Mouse (Mus musculus): ENCODE measurements around the gene Vmn2r78. TPM values are rescaled to one million over a fixed set of nuclear protein-coding genes. Genes with fewer than 3 reads are reported as not detected.
"Not testable (repeated sequence)": the region's sequence is repeated elsewhere in the genome, so short reads cannot be mapped to it uniquely, and the experiment has no call there.

The Vmn2r78 gene
- not detected in 2 replicates for polyA plus RNA-seq (2015; fragmentation: Nextera tagmentation; extraction: Ambion mirVana)

DNA sequence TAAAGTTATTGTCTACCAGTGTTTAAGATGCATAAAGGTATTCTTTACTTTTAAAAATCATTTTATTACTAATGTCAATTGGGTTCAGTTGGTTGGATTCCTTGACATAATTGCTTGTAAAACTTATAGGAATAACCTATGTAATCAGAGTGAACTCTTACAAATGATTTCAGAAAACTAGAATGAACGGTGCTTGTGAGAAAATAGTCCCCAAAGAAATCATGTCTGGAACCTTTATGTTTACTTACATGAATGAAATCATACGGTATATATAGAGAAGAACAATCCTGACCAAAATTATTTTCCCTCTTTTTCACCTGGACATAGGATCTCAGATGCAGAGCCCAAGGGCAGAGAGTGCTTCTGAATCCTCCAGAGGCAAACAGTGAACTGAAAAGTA lies at the start of gene Vmn2r78:
Vmn2r78 (plus strand) TSS at position 301 of the 400 bp plus-strand sequence.
- not testable (repeated sequence) for H3K4me1 ChIP-seq (ENCODE audit: control insufficient read depth, insufficient read depth, low read length); H3K27ac ChIP-seq (ENCODE audit: low read length); ATAC-seq; H3K9ac ChIP-seq (ENCODE audit: low read depth, low read length); H3K27me3 ChIP-seq (replicated peaks; ENCODE audit: control insufficient read depth, insufficient read depth, low read length); H3K9me3 ChIP-seq (ENCODE audit: control insufficient read depth, low read length); H3K36me3 ChIP-seq (ENCODE audit: control insufficient read depth, insufficient read depth, low read length); H3K4me3 ChIP-seq (ENCODE audit: low read length); H3K4me2 ChIP-seq (ENCODE audit: low read depth, low read length)
- 89% methylated on average over 2 of the region's 2 CpGs for WGBS

DNA sequence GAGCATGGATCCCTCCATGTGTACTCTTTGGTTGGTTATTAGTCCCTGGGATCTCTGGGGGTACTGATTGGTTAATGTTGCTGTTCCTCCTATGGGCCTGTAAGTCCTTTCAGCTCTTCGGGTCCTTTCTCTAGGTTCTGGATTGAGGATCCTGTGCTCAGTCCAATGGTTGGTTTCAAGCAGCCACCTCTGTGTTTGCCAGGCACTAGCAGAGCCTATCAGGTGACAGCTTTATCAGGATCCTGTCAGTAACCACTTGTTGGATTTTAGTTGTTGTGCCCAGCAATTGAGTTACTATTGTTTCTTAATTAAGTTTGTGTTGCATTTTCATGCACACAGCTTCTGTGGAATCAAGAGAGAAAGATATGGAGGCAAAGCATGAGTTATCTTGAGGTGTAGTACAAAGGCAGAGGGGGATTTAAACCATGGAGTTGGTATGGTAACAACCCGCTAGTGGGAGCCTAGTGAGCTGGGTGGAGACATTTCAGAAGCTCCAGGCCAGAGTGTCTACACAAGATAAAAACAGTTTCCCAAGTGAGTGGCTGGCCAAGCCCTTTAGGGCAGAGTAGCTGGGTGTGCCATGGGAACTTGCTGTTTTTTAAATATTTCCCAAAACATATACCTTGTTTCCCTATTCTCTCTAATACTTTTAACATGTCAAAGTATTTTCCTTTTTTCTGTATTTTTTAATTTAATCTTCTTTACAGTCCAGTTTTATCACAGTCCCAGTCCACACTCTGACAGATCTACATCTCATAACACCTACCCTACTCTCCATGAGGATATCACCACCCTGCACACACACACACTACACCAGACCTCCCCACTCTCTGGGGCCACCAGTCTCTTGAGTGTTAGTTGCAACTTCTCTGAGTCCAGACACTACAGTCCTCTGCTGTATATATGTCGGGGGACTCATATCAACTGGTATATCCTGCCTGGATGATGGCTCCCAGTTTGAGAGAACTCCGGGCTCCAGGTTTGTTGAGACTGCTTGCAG lies 25.1 kb upstream of the Vmn2r78 start:
- no peaks in the 10 kb centered on the region for H3K36me3 ChIP-seq (ENCODE audit: control insufficient read depth, insufficient read depth, low read length)
- H3K4me2 ChIP-seq (ENCODE audit: low read depth, low read length): no peak overlapping the region
- no peaks in the 10 kb centered on the region for H3K27me3 ChIP-seq (replicated peaks; ENCODE audit: control insufficient read depth, insufficient read depth, low read length)
- WGBS: 80% methylated on average over 4 of the region's 4 CpGs
- H3K4me1 ChIP-seq (ENCODE audit: control insufficient read depth, insufficient read depth, low read length): no peaks in the 10 kb centered on the region
- H3K4me3 ChIP-seq (ENCODE audit: low read length): no peak overlapping the region
- ATAC-seq: no peak
- H3K27ac ChIP-seq (ENCODE audit: low read length): no peak overlapping the region
- H3K9ac ChIP-seq (ENCODE audit: low read depth, low read length): no peak overlapping the region
- no peaks in the 10 kb centered on the region for H3K9me3 ChIP-seq (ENCODE audit: control insufficient read depth, low read length)

- Histone ChIP-seq H3K27ac (ENCODE audit: low read length) (no peak overlapping the region), H3K27me3 (replicated peaks; ENCODE audit: control insufficient read depth, insufficient read depth, low read length) (no peaks in the 10 kb centered on the region), H3K9ac (ENCODE audit: low read depth, low read length) (no peak overlapping the region), H3K4me1 (ENCODE audit: control insufficient read depth, insufficient read depth, low read length) (no peaks in the 10 kb centered on the region), H3K4me3 (ENCODE audit: low read length) (no peak overlapping the region), H3K36me3 (ENCODE audit: control insufficient read depth, insufficient read depth, low read length) (no peaks in the 10 kb centered on the region), H3K9me3 (ENCODE audit: control insufficient read depth, low read length) (no peaks in the 10 kb centered on the region), H3K4me2 (ENCODE audit: low read depth, low read length) (no peak overlapping the region)
- ATAC-seq: no peak
- WGBS: 76% methylated on average over 5 of the region's 5 CpGs
These were observed 22.4 kb downstream of the Vmn2r78 start for GRCm38 (mm10) chr7:86937288-86937687.

GRCm38 (mm10) chr7:86994700-86995099 lies 79.8 kb downstream of the Vmn2r78 start:
- no peak for ATAC-seq
- no peaks in the 10 kb centered on the region for H3K4me1 ChIP-seq (ENCODE audit: control insufficient read depth, insufficient read depth, low read length)
- no peaks in the 10 kb centered on the region for H3K36me3 ChIP-seq (ENCODE audit: control insufficient read depth, insufficient read depth, low read length)
- H3K9ac ChIP-seq (ENCODE audit: low read depth, low read length): no peak overlapping the region
- no peak overlapping the region for H3K4me3 ChIP-seq (ENCODE audit: low read length)
- no peaks in the 10 kb centered on the region for H3K9me3 ChIP-seq (ENCODE audit: control insufficient read depth, low read length)
- H3K27ac ChIP-seq (ENCODE audit: low read length): no peak overlapping the region
- no peaks in the 10 kb centered on the region for H3K27me3 ChIP-seq (replicated peaks; ENCODE audit: control insufficient read depth, insufficient read depth, low read length)
- H3K4me2 ChIP-seq (ENCODE audit: low read depth, low read length): no peak overlapping the region
- 53% methylated on average over 1 of the region's 1 CpGs for WGBS

- not testable (repeated sequence) for ATAC-seq; H3K4me2 ChIP-seq (ENCODE audit: low read depth, low read length)
- 86% methylated on average over 1 of the region's 1 CpGs for WGBS
These were observed 80.9 kb downstream of the Vmn2r78 start, which contains the start of gene Vmn2r79 for GRCm38 (mm10) chr7:86995815-86996214. Gene Vmn2r79, plus strand, starts transcription at chr7:86996115.

More at GRCm38 (mm10) chr7:86995815-86996214, 80.9 kb downstream of the Vmn2r78 start, which contains the start of gene Vmn2r79:
- not testable (repeated sequence) for H3K36me3 ChIP-seq (ENCODE audit: control insufficient read depth, insufficient read depth, low read length); H3K27me3 ChIP-seq (replicated peaks; ENCODE audit: control insufficient read depth, insufficient read depth, low read length); H3K4me1 ChIP-seq (ENCODE audit: control insufficient read depth, insufficient read depth, low read length); H3K9me3 ChIP-seq (ENCODE audit: control insufficient read depth, low read length); H3K27ac ChIP-seq (ENCODE audit: low read length); H3K9ac ChIP-seq (ENCODE audit: low read depth, low read length); H3K4me3 ChIP-seq (ENCODE audit: low read length)

Other genes starting within 250 kb of the Vmn2r78 start
- not detected in 2 replicates for gene Olfr292, start 226.8 kb upstream of the Vmn2r78 start, polyA plus RNA-seq (2015; fragmentation: Nextera tagmentation; extraction: Ambion mirVana)
- gene Folh1, start 139.2 kb upstream of the Vmn2r78 start, polyA plus RNA-seq (2015; fragmentation: Nextera tagmentation; extraction: Ambion mirVana): 0.06 TPM in 1 of 2 replicates, not detected in the other
- gene Vmn2r77, start 120.1 kb upstream of the Vmn2r78 start, polyA plus RNA-seq (2015; fragmentation: Nextera tagmentation; extraction: Ambion mirVana): not detected in 2 replicates
- not detected in 2 replicates for gene Vmn2r79, start 81.0 kb downstream of the Vmn2r78 start, polyA plus RNA-seq (2015; fragmentation: Nextera tagmentation; extraction: Ambion mirVana)